Mouse (Mus musculus): ENCODE results near the gene Nedd9.

Nedd9 gene

GRCm38 (mm10) chr13:41410191-41411074, 76.7 kb downstream of the Nedd9 start:
- no peak for DNase-seq (ENCODE audit: low spot score in 2 of 2)

- DNase-seq (ENCODE audit: low spot score in 2 of 2) = no peak
These were observed 77.9 kb downstream of the Nedd9 start for GRCm38 (mm10) chr13:41409291-41409690.

- DNase-seq (ENCODE audit: low spot score in 2 of 2) = no peak
These were observed 78.7 kb downstream of the Nedd9 start for GRCm38 (mm10) chr13:41408374-41408952.

GRCm38 (mm10) chr13:41405009-41405408, 82.2 kb downstream of the Nedd9 start:
- no peak for DNase-seq (ENCODE audit: low spot score in 2 of 2)

GRCm38 (mm10) chr13:41403838-41404237, 83.3 kb downstream of the Nedd9 start:
- DNase-seq (ENCODE audit: low spot score in 2 of 2) = peak; percentile 57 to 75

GRCm38 (mm10) chr13:41402441-41403003, 84.6 kb downstream of the Nedd9 start:
- no peak for DNase-seq (ENCODE audit: low spot score in 2 of 2)

- DNase-seq (ENCODE audit: low spot score in 2 of 2) = no peak
These were observed 85.4 kb downstream of the Nedd9 start for GRCm38 (mm10) chr13:41401775-41402174.

GRCm38 (mm10) chr13:41400289-41400688, 86.9 kb downstream of the Nedd9 start:
- DNase-seq (ENCODE audit: low spot score in 2 of 2) = no peak

- DNase-seq (ENCODE audit: low spot score in 2 of 2) = peak in 1 of 2 experiments; percentile 28
These were observed 95.0 kb downstream of the Nedd9 start for GRCm38 (mm10) chr13:41392191-41392590.

GRCm38 (mm10) chr13:41390698-41391097, 96.5 kb downstream of the Nedd9 start:
- DNase-seq (ENCODE audit: low spot score in 2 of 2) = no peak

GRCm38 (mm10) chr13:41386581-41386980, 100.6 kb downstream of the Nedd9 start:
- no peak for DNase-seq (ENCODE audit: low spot score in 2 of 2)

- no peak for DNase-seq (ENCODE audit: low spot score in 2 of 2)
These were observed 102.3 kb downstream of the Nedd9 start for GRCm38 (mm10) chr13:41384896-41385295.

- DNase-seq (ENCODE audit: low spot score in 2 of 2) = no peak
These were observed 104.5 kb downstream of the Nedd9 start for GRCm38 (mm10) chr13:41382635-41383034.

GRCm38 (mm10) chr13:41381806-41382546, 105.2 kb downstream of the Nedd9 start:
- no peak for DNase-seq (ENCODE audit: low spot score in 2 of 2)

GRCm38 (mm10) chr13:41381041-41381805, 105.9 kb downstream of the Nedd9 start:
- DNase-seq (ENCODE audit: low spot score in 2 of 2) = no peak

GRCm38 (mm10) chr13:41379951-41380465, 107.2 kb downstream of the Nedd9 start:
- no peak for DNase-seq (ENCODE audit: low spot score in 2 of 2)

- no peak for DNase-seq (ENCODE audit: low spot score in 2 of 2)
These were observed 108.7 kb downstream of the Nedd9 start for GRCm38 (mm10) chr13:41378462-41378861.

- DNase-seq (ENCODE audit: low spot score in 2 of 2) = no peak
These were observed 109.3 kb downstream of the Nedd9 start for GRCm38 (mm10) chr13:41377856-41378255.

GRCm38 (mm10) chr13:41377011-41377431, 110.1 kb downstream of the Nedd9 start:
- no peak for DNase-seq (ENCODE audit: low spot score in 2 of 2)

GRCm38 (mm10) chr13:41376111-41376510, 111.1 kb downstream of the Nedd9 start:
- no peak for DNase-seq (ENCODE audit: low spot score in 2 of 2)

GRCm38 (mm10) chr13:41375696-41376095, 111.5 kb downstream of the Nedd9 start:
- DNase-seq (ENCODE audit: low spot score in 2 of 2) = no peak

Data from urinary bladder, postnatal 36 days (tissue).